Mouse (Mus musculus) myocyte (in vitro differentiated cells): ENCODE results near the gene Arhgef3. TPM values are rescaled to one million over a fixed set of nuclear protein-coding genes. Genes with fewer than 3 reads are reported as not detected.
A peak's percentile ranks its signal among the peaks of the same experiment; 100 is the strongest.

Experiments
- H3K27me3 ChIP-seq: one replicate; pipeline ENCODE4 v1.6.1; 2011; ENCODE audit not compliant: control insufficient read depth, insufficient read depth, insufficient read length
- H3K36me3 ChIP-seq: one replicate; pipeline ENCODE4 v1.6.1; 2011; ENCODE audit not compliant: control insufficient read depth, insufficient read depth
- H3K4me2 ChIP-seq: one replicate; pipeline ENCODE4 v1.6.1; 2011; ENCODE audit warnings: low read depth, control low read depth
- H3K4me3 ChIP-seq: one replicate; pipeline ENCODE4 v1.5.1; 2011; ENCODE audit warnings: mild to moderate bottlenecking, control low read depth, moderate library complexity
- H3K79me2 ChIP-seq: one replicate; pipeline ENCODE4 v1.6.1; 2011; ENCODE audit not compliant: control insufficient read depth, insufficient read depth
- H3ac ChIP-seq: one replicate; pipeline ENCODE4 v1.6.1; 2011; ENCODE audit not compliant: control insufficient read depth, insufficient read length
- CEBPB ChIP-seq: IDR thresholded peaks from 2 replicates; pipeline ENCODE4 v1.6.1; 2011; ENCODE audit warnings: mild to moderate bottlenecking, moderate library complexity; ENCODE audit not compliant: poor library complexity, insufficient read depth, severe bottlenecking
- E2F4 ChIP-seq: IDR thresholded peaks from one replicate; pipeline ENCODE4 v1.6.1; 2011; ENCODE audit warnings: mild to moderate bottlenecking, control low read depth, moderate library complexity; ENCODE audit not compliant: insufficient read depth
- MAX ChIP-seq: IDR thresholded peaks from one replicate; pipeline ENCODE4 v1.6.1; 2011; ENCODE audit warnings: low read depth, mild to moderate bottlenecking, control low read depth
- MYOD1 ChIP-seq, 3 experiments: IDR thresholded peaks; one replicate each; pipeline ENCODE4 v1.6.1; 2011; ENCODE audit warnings: control low read depth in 2 of 3, low read depth in 2 of 3, mild to moderate bottlenecking in 2 of 3, moderate library complexity in 1 of 3; ENCODE audit not compliant: insufficient read length in 2 of 3, control insufficient read depth in 1 of 3
- MYOG ChIP-seq, 3 experiments: IDR thresholded peaks; one replicate each; pipeline ENCODE4 v1.6.1; 2011; ENCODE audit warnings: control low read depth in 2 of 3, low read depth in 2 of 3, mild to moderate bottlenecking in 2 of 3; ENCODE audit not compliant: insufficient read length in 2 of 3, control insufficient read depth in 1 of 3, insufficient read depth in 1 of 3
- POLR2A ChIP-seq: IDR thresholded peaks from one replicate; pipeline ENCODE4 v1.6.1; 2011; ENCODE audit warnings: low read depth, mild to moderate bottlenecking, control low read depth, moderate library complexity; ENCODE audit not compliant: insufficient read length
- POLR2AphosphoS2 ChIP-seq: IDR thresholded peaks from one replicate; pipeline ENCODE4 v1.6.1; 2011; ENCODE audit warnings: low read depth, control low read depth; ENCODE audit not compliant: insufficient read length
- REST ChIP-seq: IDR thresholded peaks from one replicate; pipeline ENCODE4 v1.6.1; 2011; ENCODE audit warnings: mild to moderate bottlenecking, control low read depth, moderate library complexity; ENCODE audit not compliant: insufficient read depth, insufficient read length
- SRF ChIP-seq: IDR thresholded peaks from one replicate; pipeline ENCODE4 v1.6.1; 2011; ENCODE audit warnings: low read depth; ENCODE audit not compliant: control insufficient read depth, insufficient read length
- TCF12 ChIP-seq: IDR thresholded peaks from one replicate; pipeline ENCODE4 v1.6.1; 2011; ENCODE audit warnings: mild to moderate bottlenecking, control low read depth; ENCODE audit not compliant: poor library complexity, insufficient read depth, severe bottlenecking
- TCF3 ChIP-seq: IDR thresholded peaks from one replicate; pipeline ENCODE4 v1.6.1; 2011; ENCODE audit warnings: low read depth, control low read depth; ENCODE audit not compliant: insufficient read length
- USF1 ChIP-seq: IDR thresholded peaks from one replicate; pipeline ENCODE4 v1.6.1; 2011; ENCODE audit warnings: low read depth, mild to moderate bottlenecking, control low read depth, moderate library complexity
- polyA plus RNA-seq: library from polyadenylated mRNA; unstranded; fragments of >200 nt; fragmentation: generic; extraction: Trizol; gene quantifications from one replicate; pipeline ENCODE4 v1.2.1, GENCODE M21; 2012; ENCODE audit warnings: missing spikeins

The Arhgef3 gene
- polyA plus RNA-seq, 1 experiment, result 6.6 TPM

- H3K79me2 ChIP-seq, result no peaks in the 10 kb centered on the region
- H3ac ChIP-seq, result no peak overlapping the region
- peaks cover 5% of the 10 kb centered on the region for H3K27me3 ChIP-seq
- peak overlapping the region; percentile 4 for H3K4me3 ChIP-seq
- TF ChIP-seq POLR2AphosphoS2 (no peak), MAX (no peak), SRF (no peak), MYOG (IDR thresholded peaks at IDR 0.05; ENCODE audit: control insufficient read depth in 1 of 3, insufficient read depth in 1 of 3, insufficient read length in 2 of 3, low read depth in 2 of 3) (no peak), TCF12 (no peak), E2F4 (no peak), POLR2A (no peak), REST (no peak), MYOD1 (IDR thresholded peaks at IDR 0.05; ENCODE audit: control insufficient read depth in 1 of 3, insufficient read length in 2 of 3, low read depth in 2 of 3) (no peak), CEBPB (no peak)
- no peaks in the 10 kb centered on the region for H3K36me3 ChIP-seq
- peak overlapping the region; percentile 36 for H3K4me2 ChIP-seq
Observed at GRCm38 (mm10) chr14:27335331-27336207, 220.9 kb downstream of the Arhgef3 start.

- H3K4me2 ChIP-seq, result peak overlapping the region; percentile 36
- no peak overlapping the region for H3ac ChIP-seq
- H3K4me3 ChIP-seq, result peak overlapping the region; percentile 4
- no peaks in the 10 kb centered on the region for H3K79me2 ChIP-seq
- TF ChIP-seq MYOD1 (IDR thresholded peaks at IDR 0.05; ENCODE audit: control insufficient read depth in 1 of 3, insufficient read length in 2 of 3, low read depth in 2 of 3) (no peak), POLR2AphosphoS2 (no peak), SRF (no peak), REST (no peak), TCF12 (no peak), CEBPB (no peak), MYOG (IDR thresholded peaks at IDR 0.05; ENCODE audit: control insufficient read depth in 1 of 3, insufficient read depth in 1 of 3, insufficient read length in 2 of 3, low read depth in 2 of 3) (no peak), TCF3 (no peak), USF1 (no peak), MAX (no peak), POLR2A (no peak), E2F4 (no peak)
- no peaks in the 10 kb centered on the region for H3K36me3 ChIP-seq
- H3K27me3 ChIP-seq, result peaks cover 5% of the 10 kb centered on the region
Observed at GRCm38 (mm10) chr14:27336208-27337114, 221.8 kb downstream of the Arhgef3 start.

GRCm38 (mm10) chr14:27337156-27337555 is 222.5 kb downstream of the Arhgef3 start:
- Histone ChIP-seq H3K4me2 (no peak overlapping the region), H3K27me3 (peaks cover 5% of the 10 kb centered on the region), H3K36me3 (no peaks in the 10 kb centered on the region), H3K4me3 (no peak overlapping the region), H3ac (no peak overlapping the region), H3K79me2 (no peaks in the 10 kb centered on the region)
- TF ChIP-seq MYOG (IDR thresholded peaks at IDR 0.05; ENCODE audit: control insufficient read depth in 1 of 3, insufficient read depth in 1 of 3, insufficient read length in 2 of 3, low read depth in 2 of 3) (no peak), TCF3 (no peak), MAX (no peak), E2F4 (no peak), CEBPB (no peak), SRF (no peak)

DNA sequence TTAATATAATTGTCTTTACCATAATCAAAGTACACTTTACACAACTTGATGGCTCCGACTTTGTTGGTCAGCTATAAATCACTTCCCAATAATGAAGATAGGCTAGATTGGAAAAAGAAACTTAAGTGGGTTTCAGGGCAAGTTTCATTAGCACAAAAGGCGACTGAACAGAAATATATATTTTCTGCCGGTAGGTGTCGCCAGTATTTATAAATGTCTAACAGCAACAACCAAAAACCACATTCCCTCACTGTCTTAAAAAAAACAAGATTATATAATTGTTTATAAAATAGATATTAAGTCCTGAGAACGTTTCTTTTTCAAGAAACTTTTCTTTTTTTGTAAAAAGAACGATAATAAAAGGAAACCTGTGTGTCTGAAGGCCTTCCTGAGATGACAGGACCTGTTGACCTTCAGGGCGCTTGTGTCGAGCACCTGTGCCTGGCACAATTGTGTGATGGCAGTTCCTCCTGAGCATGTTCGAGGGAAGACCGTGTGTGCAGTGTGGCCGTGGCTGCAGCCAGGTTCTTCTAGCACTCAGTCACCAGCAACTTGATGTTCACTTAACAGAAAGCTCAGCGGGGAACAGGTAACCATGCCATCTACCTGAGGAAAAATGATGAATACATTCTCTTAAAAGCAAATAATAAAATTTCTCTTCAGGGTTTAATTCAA is 223.5 kb downstream of the Arhgef3 start:
- TF ChIP-seq MYOG (IDR thresholded peaks at IDR 0.05; ENCODE audit: control insufficient read depth in 1 of 3, insufficient read depth in 1 of 3, insufficient read length in 2 of 3, low read depth in 2 of 3) (no peak), CEBPB (no peak), REST (no peak), MAX (no peak), USF1 (no peak), E2F4 (no peak), TCF12 (no peak), MYOD1 (IDR thresholded peaks at IDR 0.05; ENCODE audit: control insufficient read depth in 1 of 3, insufficient read length in 2 of 3, low read depth in 2 of 3) (no peak), POLR2A (no peak), POLR2AphosphoS2 (no peak), SRF (no peak), TCF3 (no peak)
- Histone ChIP-seq H3K4me3 (no peak overlapping the region), H3K79me2 (no peaks in the 10 kb centered on the region), H3ac (no peak overlapping the region), H3K4me2 (no peak overlapping the region), H3K27me3 (peaks cover 5% of the 10 kb centered on the region), H3K36me3 (no peaks in the 10 kb centered on the region)
